Mouse (Mus musculus) neutrophil, adult 5-6 weeks (primary cell): ENCODE data around the gene Zfp346. TPM values are rescaled to one million over a fixed set of nuclear protein-coding genes. Genes with fewer than 3 reads are reported as not detected.

Experiments
- ATAC-seq: fragments of 151-379, 151-347 bp; 2 replicates; pipeline ENCODE4 v1.8.0; 2017; ENCODE audit warnings: mild to moderate bottlenecking, moderate TSS enrichment; ENCODE audit not compliant: insufficient number of reproducible peaks, poor library complexity, low FRiP score, severe bottlenecking; ENCODE audit errors: extremely low read depth
- total RNA-seq: library from RNA; stranded (forward); fragments of 200-1000 nt; gene quantifications from 2 replicates; pipeline ENCODE4 v1.2.3, GENCODE M21; 2017

Gene Zfp346
- total RNA-seq, 1 experiment from 2014 or later = 19.3 TPM

DNA sequence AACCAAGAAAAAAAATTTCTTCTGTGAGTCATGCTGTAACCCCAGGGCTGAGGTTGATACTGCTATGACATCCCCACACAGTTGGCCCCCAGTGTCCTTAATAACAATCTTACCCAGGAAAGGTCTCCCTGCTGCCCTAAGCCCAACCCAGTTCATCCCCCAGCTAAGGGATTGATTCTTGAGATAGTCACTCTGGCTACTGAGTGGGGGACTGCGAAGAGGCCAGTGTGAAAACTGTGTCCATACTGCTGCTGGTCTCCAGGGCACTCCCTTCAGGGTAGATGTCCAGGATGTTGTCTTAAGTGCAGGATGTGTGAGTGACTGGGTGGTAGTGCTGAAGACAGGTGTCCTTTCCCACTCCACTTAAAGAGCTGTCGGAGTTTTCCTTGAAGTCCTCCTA, 28.3 kb downstream of the Zfp346 start, which contains the start of gene Gm17617:
Gene Gm17617, minus strand, starts transcription at position 101 of the 400 bp plus-strand sequence.
- no peak for ATAC-seq

DNA sequence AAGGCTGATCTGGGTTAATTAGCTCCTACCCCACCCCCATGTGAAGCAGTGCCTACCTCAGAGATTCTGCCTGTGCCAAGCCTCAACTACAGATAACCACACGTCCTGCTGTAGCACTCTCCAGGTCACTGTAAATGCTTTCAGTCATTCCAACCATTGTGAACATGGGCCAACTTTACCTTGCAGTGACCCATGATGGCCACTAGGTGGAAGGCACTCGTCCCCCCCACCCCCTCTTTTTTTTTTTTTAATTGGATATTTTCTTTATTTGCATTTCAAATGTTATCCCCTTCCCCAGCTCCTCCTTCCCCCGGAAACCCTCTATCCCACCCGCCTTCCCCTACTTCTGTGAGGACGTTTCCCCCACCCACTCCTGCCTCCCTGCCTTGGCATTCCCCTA, 30.3 kb downstream of the Zfp346 start:
- ATAC-seq = no peak

- ATAC-seq = no peak
Measured at GRCm38 (mm10) chr13:55140271-55140670, 35.2 kb downstream of the Zfp346 start.

DNA sequence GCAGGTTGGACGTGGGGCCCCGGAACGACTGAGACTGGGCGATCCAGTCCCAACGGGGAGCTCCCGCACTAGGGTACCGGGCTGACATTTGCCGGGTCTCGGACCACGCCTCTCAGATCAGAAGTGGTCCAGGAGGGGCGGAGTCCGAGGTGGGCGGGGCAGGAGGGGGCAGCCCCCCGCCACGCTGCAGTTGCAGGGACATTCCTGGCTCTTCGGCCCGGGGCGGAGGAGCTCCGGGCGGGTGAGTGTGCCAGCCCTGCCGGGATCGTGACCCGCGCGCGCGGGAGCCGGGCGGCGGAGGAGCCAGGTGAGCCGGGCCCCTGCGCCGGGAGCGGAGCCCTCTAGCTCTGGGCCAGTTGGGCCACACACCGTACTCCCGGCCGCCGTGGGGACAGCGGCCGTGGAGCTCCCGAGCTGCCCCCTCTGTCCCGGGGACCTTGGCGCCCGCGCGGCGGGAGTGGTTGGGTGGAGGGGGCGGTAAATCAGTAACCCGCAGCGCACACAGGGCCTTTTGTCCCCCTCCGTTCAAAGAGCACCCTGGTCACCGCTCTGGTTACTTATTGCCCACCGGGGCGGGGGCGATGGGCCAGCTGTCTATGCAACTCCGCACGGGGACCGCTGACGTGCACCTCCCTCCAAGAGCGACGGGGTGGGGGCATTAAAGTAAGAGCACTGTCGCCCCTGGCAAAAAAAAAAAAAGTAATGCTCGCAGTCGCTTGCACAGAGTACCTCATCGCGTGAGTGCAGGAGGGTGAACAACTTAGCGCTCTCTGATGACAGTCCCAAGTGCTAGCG, 47.7 kb downstream of the Zfp346 start, which contains the start of gene Fgfr4:
Gene Fgfr4, plus strand, starts transcription at position 20 of the 795 bp plus-strand sequence.
- ATAC-seq = no peak

DNA sequence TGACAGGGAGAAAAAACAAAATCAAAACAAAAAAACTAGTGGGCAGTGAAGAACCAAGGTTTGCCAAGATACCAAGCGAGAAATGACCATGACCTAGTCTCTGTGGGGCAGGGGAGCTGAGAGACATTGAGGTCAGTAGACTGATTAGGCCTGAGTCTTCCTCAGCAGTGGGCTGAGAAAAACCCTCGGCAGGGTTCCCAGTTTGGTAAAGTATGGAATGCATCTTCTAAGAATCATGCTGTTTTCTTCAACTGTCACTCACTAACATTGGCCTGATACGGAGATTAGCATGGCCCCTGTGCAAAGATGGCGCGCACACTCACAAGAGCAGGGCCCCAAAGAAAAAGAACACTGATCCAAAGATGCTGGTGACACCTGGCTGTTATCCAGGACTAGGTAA, 48.8 kb downstream of the Zfp346 start:
- ATAC-seq = no peak

GRCm38 (mm10) chr13:55162365-55162764, 57.3 kb downstream of the Zfp346 start:
- no peak for ATAC-seq

- no peak for ATAC-seq
Measured at GRCm38 (mm10) chr13:55163553-55163952, 58.4 kb downstream of the Zfp346 start.

DNA sequence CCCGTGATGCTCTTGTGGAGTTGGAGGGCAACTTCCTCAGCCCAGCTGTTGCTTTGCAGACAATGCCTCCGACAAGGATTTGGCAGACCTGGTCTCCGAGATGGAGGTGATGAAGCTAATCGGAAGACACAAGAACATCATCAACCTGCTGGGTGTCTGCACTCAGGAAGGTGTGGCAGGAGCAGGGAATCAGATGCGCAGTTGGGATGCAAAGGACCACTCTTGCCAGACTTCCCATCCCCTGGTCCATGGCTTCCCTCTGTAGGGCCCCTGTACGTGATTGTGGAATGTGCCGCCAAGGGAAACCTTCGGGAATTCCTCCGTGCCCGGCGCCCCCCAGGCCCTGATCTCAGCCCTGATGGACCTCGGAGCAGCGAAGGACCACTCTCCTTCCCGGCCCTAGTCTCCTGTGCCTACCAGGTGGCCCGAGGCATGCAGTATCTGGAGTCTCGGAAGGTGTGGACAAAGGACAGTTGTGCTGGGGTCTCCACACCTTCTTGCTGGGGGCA, 60.8 kb downstream of the Zfp346 start:
- ATAC-seq = no peak

DNA sequence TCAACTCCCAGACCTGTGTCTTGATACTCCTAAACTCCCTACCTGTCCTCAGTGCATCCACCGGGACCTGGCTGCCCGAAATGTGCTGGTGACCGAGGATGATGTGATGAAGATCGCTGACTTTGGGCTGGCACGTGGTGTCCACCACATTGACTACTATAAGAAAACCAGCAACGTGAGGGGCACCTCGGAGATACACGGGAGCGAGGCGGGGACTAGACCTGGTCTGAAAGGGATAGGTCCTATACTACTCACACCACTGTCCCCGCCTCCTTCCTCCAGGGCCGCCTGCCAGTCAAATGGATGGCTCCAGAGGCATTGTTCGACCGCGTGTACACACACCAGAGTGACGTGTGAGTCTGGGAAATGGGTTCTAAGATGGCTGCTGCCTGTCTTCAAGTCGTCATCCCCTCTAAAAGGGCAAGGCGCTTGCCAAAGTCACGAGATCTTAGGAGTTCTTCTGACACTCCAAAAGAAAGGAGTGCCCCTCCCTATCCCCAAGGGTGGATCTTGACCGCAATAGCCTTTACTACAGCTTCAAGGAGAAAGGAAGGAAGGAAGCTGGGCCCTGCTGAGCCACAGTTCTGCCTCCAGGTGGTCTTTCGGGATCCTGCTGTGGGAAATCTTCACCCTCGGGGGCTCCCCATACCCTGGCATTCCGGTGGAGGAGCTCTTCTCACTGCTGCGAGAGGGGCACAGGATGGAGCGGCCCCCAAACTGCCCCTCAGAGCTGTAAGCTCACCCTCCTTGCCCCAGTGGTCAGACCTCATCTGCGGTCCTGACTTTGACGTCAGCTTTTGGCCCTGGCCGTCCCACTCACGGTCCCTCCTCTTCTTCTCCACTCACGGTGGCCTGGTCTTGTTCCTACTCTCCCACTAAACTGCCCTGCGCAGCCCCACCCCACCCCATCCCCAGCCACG, 62.0 kb downstream of the Zfp346 start:
- no peak for ATAC-seq

GRCm38 (mm10) chr13:55167798-55168197, 62.7 kb downstream of the Zfp346 start:
- ATAC-seq = no peak

- ATAC-seq = no peak
Measured at GRCm38 (mm10) chr13:55168255-55168654, 63.1 kb downstream of the Zfp346 start.

GRCm38 (mm10) chr13:55168958-55169369, 63.9 kb downstream of the Zfp346 start:
- ATAC-seq = no peak

DNA sequence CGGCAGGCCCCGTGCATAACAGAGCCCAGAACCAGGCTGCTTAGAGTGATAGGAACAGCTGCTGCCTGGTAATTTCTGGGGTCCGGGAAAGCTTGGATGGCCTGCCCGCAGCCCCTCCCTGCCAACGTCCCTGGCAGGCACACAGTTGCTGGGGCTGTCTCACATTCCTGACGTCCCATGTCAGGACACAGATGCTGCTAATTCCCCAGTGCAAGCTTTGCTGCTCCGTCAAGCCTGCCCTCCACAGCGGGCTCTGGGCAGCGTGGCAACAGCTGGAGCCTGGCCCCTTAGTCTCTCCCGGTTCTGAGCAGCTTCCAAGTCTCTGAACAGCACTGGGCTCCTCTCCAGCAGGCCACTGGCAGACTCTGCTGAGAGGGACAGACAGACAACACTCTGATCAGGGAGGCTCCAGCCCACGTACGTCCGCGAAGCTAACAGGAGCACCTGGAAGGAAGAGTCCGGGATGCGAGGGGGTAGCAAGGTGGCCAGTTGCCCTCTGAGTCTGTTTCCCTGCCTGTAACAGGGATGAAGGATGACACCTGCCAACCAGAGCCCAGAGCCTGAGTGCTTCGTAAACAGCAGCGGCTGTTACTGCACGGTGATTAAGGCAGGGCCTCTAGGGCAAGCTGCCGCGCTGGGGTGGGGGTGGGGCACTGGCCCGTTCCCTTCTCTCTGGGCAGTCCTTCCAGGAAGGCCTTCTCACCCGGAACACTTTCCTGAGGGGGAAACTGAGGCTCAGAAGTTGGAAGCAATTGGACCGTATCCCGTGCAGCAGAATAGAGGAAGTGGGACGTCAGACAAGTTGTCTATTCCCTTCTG, 66.6 kb downstream of the Zfp346 start:
- ATAC-seq = no peak

DNA sequence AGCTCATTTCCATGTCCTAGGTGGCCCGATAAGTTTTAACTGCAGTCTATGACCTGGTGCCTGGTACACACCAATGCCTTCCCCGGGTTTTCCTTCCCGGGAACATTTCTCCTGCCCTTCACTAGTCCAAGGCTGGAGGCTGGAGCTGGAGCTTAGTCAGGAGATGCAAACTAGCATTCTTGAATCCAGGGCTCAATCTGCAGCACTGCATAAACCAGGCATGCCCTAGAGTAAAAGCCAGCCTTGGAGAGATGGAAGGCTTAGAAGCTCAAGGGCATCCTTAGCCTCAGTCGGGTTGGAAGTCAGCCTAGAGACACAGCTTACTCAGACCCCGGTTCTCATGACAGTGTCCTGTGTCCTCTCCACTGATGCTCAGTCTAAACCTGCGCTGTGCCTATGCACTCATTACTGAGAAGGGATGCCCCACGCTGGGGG, 67.2 kb downstream of the Zfp346 start:
- no peak for ATAC-seq

- ATAC-seq = no peak
Measured at GRCm38 (mm10) chr13:55174347-55174746, 69.2 kb downstream of the Zfp346 start.

DNA sequence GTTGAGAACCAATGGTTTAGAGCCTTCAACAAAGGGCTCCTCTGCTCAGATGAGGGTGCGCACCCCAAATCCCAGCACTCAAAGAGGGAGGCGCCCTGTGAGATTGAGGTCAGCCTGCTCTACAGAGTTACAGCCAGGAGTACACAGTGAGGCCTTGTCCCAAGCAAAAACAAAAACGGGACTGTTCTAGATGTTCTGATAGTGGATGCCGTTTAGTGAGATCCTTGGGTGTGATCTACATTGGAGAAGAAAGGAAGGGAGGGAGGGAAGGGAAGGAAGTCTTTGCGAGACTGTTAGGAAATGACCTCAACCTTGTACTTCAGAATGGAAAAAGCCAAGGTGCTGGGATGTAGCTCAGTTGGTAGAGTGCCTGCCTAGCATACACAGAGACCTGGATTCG, 71.2 kb downstream of the Zfp346 start:
- ATAC-seq = no peak

GRCm38 (mm10) chr13:55177903-55178496, 72.9 kb downstream of the Zfp346 start:
- no peak for ATAC-seq

DNA sequence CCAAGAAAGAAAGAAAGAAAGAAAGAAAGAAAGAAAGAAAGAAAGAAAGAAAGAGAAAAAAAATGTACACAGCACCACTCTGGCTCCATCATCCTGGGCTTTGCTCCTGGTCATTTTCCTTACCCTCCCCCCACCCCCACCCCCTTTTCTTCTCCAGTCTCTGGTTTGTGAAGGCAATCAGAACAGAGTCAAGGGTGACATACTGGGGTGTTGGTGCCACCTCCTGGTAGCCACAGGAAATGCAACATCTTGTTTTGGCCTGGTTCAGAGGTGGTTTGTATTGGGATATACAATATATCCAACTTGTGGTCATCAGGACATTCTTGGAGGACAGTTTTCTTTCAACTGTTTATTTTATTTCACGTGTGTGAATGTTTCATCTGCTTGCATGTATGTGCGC, 73.4 kb downstream of the Zfp346 start:
- peak; percentile 64; the same call in 1 of the 2 replicates for ATAC-seq
